Comparison of ENCODE assay signal across 8 mouse cellular contexts in the genomic region with DNA sequence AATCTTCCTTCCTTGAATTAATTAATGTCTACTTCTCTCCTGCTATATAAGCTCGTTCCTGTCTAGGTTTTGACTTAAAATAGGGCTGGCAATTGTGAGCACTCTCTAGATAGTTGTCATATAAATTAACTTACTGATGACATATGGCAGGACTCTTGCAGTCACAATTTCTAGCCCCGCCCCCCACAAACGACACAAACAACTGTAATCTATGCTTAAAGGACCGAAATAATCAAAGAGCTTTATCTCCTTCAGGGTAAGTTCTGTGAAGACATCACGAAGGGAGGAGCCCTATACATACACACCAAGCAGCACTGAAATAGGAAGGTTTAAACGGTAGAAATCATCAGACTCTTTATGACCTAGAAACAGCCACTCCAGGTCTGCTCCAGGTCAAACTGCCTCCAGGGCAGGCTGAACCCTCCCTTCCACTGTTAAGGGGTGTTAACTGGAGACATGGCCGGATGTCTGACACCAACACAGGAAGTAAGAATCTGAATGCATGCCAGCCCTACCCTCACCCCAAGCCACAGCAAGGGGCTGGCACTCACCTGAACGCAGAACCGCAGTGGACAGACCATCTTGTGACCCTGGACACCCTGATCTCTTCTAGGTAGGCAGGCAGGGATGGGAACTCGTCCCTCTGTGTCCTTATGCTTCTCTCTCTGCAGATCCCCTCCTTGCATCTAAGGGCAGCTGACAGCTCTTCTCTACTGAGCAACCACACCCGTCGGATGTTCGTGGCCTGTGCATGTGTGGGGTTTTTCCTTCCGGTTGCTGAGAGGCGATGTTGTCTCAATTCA. TPM values are rescaled to one million over a fixed set of nuclear protein-coding genes. Genes with fewer than 3 reads are reported as not detected.
DNase-seq lines count a peak whose midpoint lies in the region; ATAC-seq and TF ChIP-seq lines count a peak whose summit lies in the region.
"Had no signal": no experiment of that assay in that cellular context is flagged by ENCODE, and none has a peak within 500 bp of the region (broad histone marks: within the 10 kb centered on the region; RNA-seq: fewer than 3 reads in every experiment).

A gene (minus strand): TSS at position 757 of the 803 bp plus-strand sequence.

- H3K4me2 ChIP-seq in forebrain, embryonic 15.5 days (replicated peaks), result no peak within 1 kb of the TSS
- H3K4me2 ChIP-seq in hindbrain, postnatal 0 days (ENCODE audit: low read depth, low read length), result no peak within 1 kb of the TSS
- no peak within 1 kb of the TSS for H3K4me2 ChIP-seq in limb, embryonic 14.5 days (replicated peaks; ENCODE audit: low read depth, low read length, severe bottlenecking)
- no peak within 1 kb of the TSS for H3K4me2 ChIP-seq in midbrain, embryonic 15.5 days

- no peaks in the 10 kb centered on the region for H3K36me3 ChIP-seq in forebrain, embryonic 15.5 days
- H3K36me3 ChIP-seq in hindbrain, postnatal 0 days (ENCODE audit: insufficient read depth, low read length), result no peaks in the 10 kb centered on the region
- H3K36me3 ChIP-seq in limb, embryonic 14.5 days (ENCODE audit: control insufficient read depth, insufficient read depth, low read length), result no peaks in the 10 kb centered on the region
- H3K36me3 ChIP-seq in midbrain, embryonic 15.5 days (replicated peaks), result no peaks in the 10 kb centered on the region

- DNase-seq in adrenal gland, postnatal 36 days, result peak; percentile 45 to 50
- DNase-seq in hindbrain, postnatal 0 days (ENCODE audit: low spot score), result no peak
- no peak for DNase-seq in limb, embryonic 14.5 days (ENCODE audit: low spot score)
- peak; percentile 86 for DNase-seq in thymus, postnatal 14 days
- no peak for DNase-seq in urinary bladder, postnatal 14 days (ENCODE audit: low spot score)

- WGBS in forebrain, embryonic 15.5 days, result 81% methylated on average over 15 of the region's 15 CpGs
- WGBS in hindbrain, postnatal 0 days, result 80% methylated on average over 15 of the region's 15 CpGs
- 55% methylated on average over 15 of the region's 15 CpGs for WGBS in limb, embryonic 14.5 days
- WGBS in midbrain, embryonic 15.5 days, result 81% methylated on average over 15 of the region's 15 CpGs

- no peaks in the 10 kb centered on the region for H3K4me1 ChIP-seq in forebrain, embryonic 15.5 days
- H3K4me1 ChIP-seq in hindbrain, postnatal 0 days (ENCODE audit: insufficient read depth, low read length), result no peaks in the 10 kb centered on the region
- peaks cover 12% of the 10 kb centered on the region for H3K4me1 ChIP-seq in limb, embryonic 14.5 days (ENCODE audit: control insufficient read depth, insufficient read depth, low read length)
- H3K4me1 ChIP-seq in midbrain, embryonic 15.5 days, result 0 out of 2 replicates have a peak, but pooled peaks cover 4% of the 10 kb centered on the region

- H3K27me3 ChIP-seq in forebrain, embryonic 15.5 days, result no peaks in the 10 kb centered on the region
- no peaks in the 10 kb centered on the region for H3K27me3 ChIP-seq in hindbrain, postnatal 0 days (ENCODE audit: insufficient read depth, low read length)
- H3K27me3 ChIP-seq in limb, embryonic 14.5 days (ENCODE audit: control insufficient read depth, insufficient read depth, low read length), result no peaks in the 10 kb centered on the region
- no peaks in the 10 kb centered on the region for H3K27me3 ChIP-seq in midbrain, embryonic 15.5 days (replicated peaks)

- no peak for ATAC-seq in forebrain, embryonic 15.5 days (replicated peaks)
- no peak for ATAC-seq in hindbrain, postnatal 0 days
- no peak for ATAC-seq in limb, embryonic 14.5 days (ENCODE audit: low FRiP score, low read depth)
- no peak for ATAC-seq in midbrain, embryonic 15.5 days (replicated peaks)

- no peak within 1 kb of the TSS for H3K27ac ChIP-seq in forebrain, embryonic 15.5 days (replicated peaks)
- no peak within 1 kb of the TSS for H3K27ac ChIP-seq in hindbrain, postnatal 0 days
- no peak within 1 kb of the TSS for H3K27ac ChIP-seq in limb, embryonic 14.5 days (replicated peaks; ENCODE audit: low read depth, low read length)
- H3K27ac ChIP-seq in midbrain, embryonic 15.5 days, result no peak within 1 kb of the TSS

- no peak within 1 kb of the TSS for H3K4me3 ChIP-seq in forebrain, embryonic 15.5 days
- no peak within 1 kb of the TSS for H3K4me3 ChIP-seq in hindbrain, postnatal 0 days (ENCODE audit: low read length)
- no peak within 1 kb of the TSS for H3K4me3 ChIP-seq in limb, embryonic 14.5 days (replicated peaks; ENCODE audit: low read length)
- no peak within 1 kb of the TSS for H3K4me3 ChIP-seq in midbrain, embryonic 15.5 days
- H3K4me3 ChIP-seq: erythroblast, embryonic 14.5 days had no signal

- TF ChIP-seq POLR2A in limb, embryonic 14.5 days (IDR thresholded peaks at IDR 0.05; ENCODE audit: borderline replicate concordance, extremely low read depth, insufficient read depth, insufficient read length), result no peak

- no peak within 1 kb of the TSS for H3K9ac ChIP-seq in forebrain, embryonic 15.5 days (replicated peaks)
- H3K9ac ChIP-seq in hindbrain, postnatal 0 days (replicated peaks; ENCODE audit: low read length), result no peak within 1 kb of the TSS
- no peak within 1 kb of the TSS for H3K9ac ChIP-seq in limb, embryonic 14.5 days (ENCODE audit: low read depth, low read length, severe bottlenecking)
- H3K9ac ChIP-seq in midbrain, embryonic 15.5 days, result no peak within 1 kb of the TSS

- TF ChIP-seq CTCF in hindbrain, postnatal 0 days (IDR thresholded peaks at IDR 0.05; ENCODE audit: low read depth), result no peak

- no peaks in the 10 kb centered on the region for H3K9me3 ChIP-seq in forebrain, embryonic 15.5 days
- H3K9me3 ChIP-seq in hindbrain, postnatal 0 days (ENCODE audit: low read length), result no peaks in the 10 kb centered on the region
- no peaks in the 10 kb centered on the region for H3K9me3 ChIP-seq in limb, embryonic 14.5 days (ENCODE audit: control insufficient read depth, low read length)
- H3K9me3 ChIP-seq in midbrain, embryonic 15.5 days, result no peaks in the 10 kb centered on the region

RNA-seq across cellular contexts. Expression of the gene that starts here (rescaled TPM):
- 10 to 100 TPM; 18.0 to 21.5 TPM for total RNA-seq in adrenal gland, postnatal 36 days (2021)
- polyA plus RNA-seq in forebrain, embryonic 15.5 days (2015; fragmentation: Nextera tagmentation; extraction: Ambion mirVana), result 25.4 and 26.5 TPM in 2 replicates
- 26.5 and 29.7 TPM in 2 replicates for total RNA-seq in hindbrain, postnatal 0 days (2014; rRNA removed)
- polyA plus RNA-seq in hindbrain, postnatal 0 days (2015; fragmentation: Nextera tagmentation; extraction: Ambion mirVana), result 12.2 and 13.1 TPM in 2 replicates
- polyA plus RNA-seq in limb, embryonic 14.5 days (2012; rRNA removed), result 23.5 and 23.9 TPM in 2 replicates
- polyA plus RNA-seq in limb, embryonic 14.5 days (2014; fragmentation: Nextera tagmentation; extraction: Ambion mirVana), result 41.5 TPM in 2 replicates
- polyA plus RNA-seq in midbrain, embryonic 15.5 days (2015; fragmentation: Nextera tagmentation; extraction: Ambion mirVana), result 13.3 and 16.5 TPM in 2 replicates
- polyA plus RNA-seq: erythroblast, embryonic 14.5 days had no signal

Comparison
In these comparisons a context has a peak if more than half of its experiments do, and no peak if none do; other contexts are left out.
1. DNase-seq: peak in adrenal gland, postnatal 36 days (2 of 2) and thymus, postnatal 14 days (single experiment); none in hindbrain, postnatal 0 days (single experiment), limb, embryonic 14.5 days (single experiment) and urinary bladder, postnatal 14 days (single experiment).